Mouse (Mus musculus) myocyte (in vitro differentiated cells): Measurements from ENCODE around the gene Ascc3.

ENCODE experiments used
- CEBPB ChIP-seq: IDR thresholded peaks from 2 replicates; pipeline ENCODE4 v1.6.1; 2011; ENCODE audit warnings: mild to moderate bottlenecking, moderate library complexity; ENCODE audit not compliant: poor library complexity, insufficient read depth, severe bottlenecking
- MAX ChIP-seq: IDR thresholded peaks from one replicate; pipeline ENCODE4 v1.6.1; 2011; ENCODE audit warnings: low read depth, mild to moderate bottlenecking, control low read depth
- MYOG ChIP-seq, 3 experiments: IDR thresholded peaks; one replicate each; pipeline ENCODE4 v1.6.1; 2011; ENCODE audit warnings: control low read depth in 2 of 3, low read depth in 2 of 3, mild to moderate bottlenecking in 2 of 3; ENCODE audit not compliant: insufficient read length in 2 of 3, control insufficient read depth in 1 of 3, insufficient read depth in 1 of 3
- POLR2A ChIP-seq: IDR thresholded peaks from one replicate; pipeline ENCODE4 v1.6.1; 2011; ENCODE audit warnings: low read depth, mild to moderate bottlenecking, control low read depth, moderate library complexity; ENCODE audit not compliant: insufficient read length
- SRF ChIP-seq: IDR thresholded peaks from one replicate; pipeline ENCODE4 v1.6.1; 2011; ENCODE audit warnings: low read depth; ENCODE audit not compliant: control insufficient read depth, insufficient read length
- TCF12 ChIP-seq: IDR thresholded peaks from one replicate; pipeline ENCODE4 v1.6.1; 2011; ENCODE audit warnings: mild to moderate bottlenecking, control low read depth; ENCODE audit not compliant: poor library complexity, insufficient read depth, severe bottlenecking
- USF1 ChIP-seq: IDR thresholded peaks from one replicate; pipeline ENCODE4 v1.6.1; 2011; ENCODE audit warnings: low read depth, mild to moderate bottlenecking, control low read depth, moderate library complexity

DNA sequence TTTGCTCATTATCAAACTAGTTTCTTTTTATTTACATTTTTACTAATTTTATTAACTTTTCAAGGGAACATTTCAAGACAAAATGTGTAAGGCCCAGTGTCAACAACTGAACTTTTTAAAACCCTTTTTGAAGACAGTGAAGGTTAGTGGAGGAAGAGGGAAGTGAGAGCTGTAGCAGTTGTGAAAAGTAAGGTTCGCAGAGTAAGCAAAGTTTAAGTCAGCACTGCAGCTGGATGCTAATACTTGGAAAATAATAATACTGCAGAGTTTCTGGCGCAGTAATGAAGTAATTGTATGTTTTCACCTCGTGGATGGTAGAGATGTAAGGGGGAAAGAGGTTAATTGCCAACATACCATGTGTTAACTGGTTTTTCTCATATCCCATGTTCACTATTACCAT is 112.4 kb downstream of the Ascc3 start:
- no peak for TF ChIP-seq MAX
- TF ChIP-seq MYOG (IDR thresholded peaks at IDR 0.05; ENCODE audit: control insufficient read depth in 1 of 3, insufficient read depth in 1 of 3, insufficient read length in 2 of 3, low read depth in 2 of 3) = no peak
- no peak for TF ChIP-seq USF1
- no peak for TF ChIP-seq POLR2A
- TF ChIP-seq CEBPB = no peak
- TF ChIP-seq SRF = no peak
- no peak for TF ChIP-seq TCF12
